Mouse (Mus musculus): ENCODE data around the gene Mettl22.

Gene Mettl22

DNA sequence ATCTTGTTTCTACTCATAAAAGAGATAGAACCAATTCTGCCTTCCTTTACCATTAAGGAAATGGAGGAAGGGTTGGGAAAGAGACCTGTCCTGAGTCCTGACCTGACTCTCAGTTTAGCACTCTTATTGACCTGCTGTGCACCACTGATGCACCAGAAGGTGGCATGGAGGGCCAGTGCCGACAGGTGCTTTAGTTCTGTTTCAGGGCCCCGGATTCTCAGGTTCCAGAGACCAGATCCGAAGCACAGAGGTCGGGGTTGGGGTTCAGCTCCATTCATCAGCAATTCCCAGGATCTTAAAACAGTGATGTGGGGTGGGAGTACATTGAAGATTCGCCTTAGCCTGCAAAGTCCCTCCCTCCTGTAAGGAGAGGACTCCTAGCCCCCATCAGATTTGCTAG is 42.2 kb downstream of the Mettl22 start:
- DNase-seq (ENCODE audit: low spot score) = no peak

DNA sequence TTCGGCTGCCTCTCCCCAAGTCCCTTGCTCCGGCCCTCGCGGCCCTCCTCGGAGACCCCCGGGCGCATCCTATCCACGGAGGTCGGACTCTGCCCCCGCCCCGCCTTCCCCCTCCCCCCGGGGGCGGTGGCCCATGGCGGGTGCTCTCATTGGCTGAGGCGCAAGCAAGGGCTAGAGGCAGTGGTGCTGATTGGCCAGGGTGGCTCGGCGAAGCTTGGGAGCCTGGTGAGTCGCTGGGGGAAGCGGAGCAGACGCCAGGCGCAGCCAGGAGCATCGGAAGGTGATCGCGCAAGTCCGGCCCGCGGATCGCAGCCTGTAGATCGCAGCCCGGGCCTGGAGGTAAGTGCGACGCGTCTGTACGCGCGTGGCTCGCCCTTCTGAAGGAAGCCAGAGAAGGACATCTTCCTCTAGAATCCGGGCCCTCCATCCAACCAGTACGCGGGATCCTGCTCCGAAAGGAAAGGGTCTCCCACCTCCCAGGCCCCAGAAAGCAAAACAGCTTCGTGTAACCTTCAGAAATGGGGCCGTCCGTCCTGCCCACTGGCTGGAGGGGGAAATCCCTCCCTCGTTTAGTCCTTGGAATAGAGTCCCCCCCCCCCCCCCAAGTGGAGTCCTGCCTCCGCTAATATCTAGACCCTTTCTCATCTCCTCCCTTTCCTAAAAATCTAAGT is 42.8 kb downstream of the Mettl22 start, which contains the start of gene Abat:
Gene Abat, plus strand, starts transcription at position 194 of the 671 bp plus-strand sequence.
- DNase-seq (ENCODE audit: low spot score) = peak; percentile 85

DNA sequence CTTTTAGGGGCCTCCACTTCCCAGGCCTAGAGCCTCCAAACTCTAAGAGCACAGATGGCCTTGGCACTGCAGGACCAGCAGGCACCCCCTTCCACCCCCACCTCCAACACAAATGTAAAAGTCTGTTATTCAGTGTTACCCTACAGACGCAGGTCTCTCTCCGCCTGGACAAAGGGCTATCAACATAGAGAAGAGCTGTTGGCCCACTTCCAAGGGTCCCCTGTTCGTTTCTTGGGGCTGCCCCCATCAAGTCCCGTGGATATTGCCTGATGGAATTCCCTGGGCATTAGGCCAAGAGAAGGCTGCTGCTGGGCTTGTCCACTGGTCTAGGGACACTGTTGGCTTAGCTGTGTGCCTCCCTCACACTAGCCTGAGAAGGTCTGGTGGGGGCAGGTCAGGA is 43.6 kb downstream of the Mettl22 start:
- no peak for DNase-seq (ENCODE audit: low spot score)

DNA sequence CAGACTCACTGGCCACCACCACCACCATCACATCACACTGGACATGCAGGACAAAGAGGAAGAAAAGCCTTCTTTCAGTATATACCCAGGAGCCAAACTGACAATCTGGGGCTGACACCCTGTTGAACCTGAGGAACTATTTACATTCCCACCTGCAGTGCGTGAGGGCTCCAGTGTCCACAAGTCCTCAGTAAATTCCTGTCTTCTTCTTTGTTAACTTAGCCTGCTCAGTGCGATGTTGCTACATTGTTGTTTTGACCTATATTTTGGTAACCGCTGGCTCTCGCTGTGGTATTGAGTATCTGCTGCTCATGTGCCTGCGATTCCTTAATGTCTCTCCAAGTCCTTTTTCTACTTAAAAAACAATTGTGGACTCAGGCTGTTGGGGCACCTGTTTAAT is 49.9 kb downstream of the Mettl22 start:
- no peak for DNase-seq (ENCODE audit: low spot score)

DNA sequence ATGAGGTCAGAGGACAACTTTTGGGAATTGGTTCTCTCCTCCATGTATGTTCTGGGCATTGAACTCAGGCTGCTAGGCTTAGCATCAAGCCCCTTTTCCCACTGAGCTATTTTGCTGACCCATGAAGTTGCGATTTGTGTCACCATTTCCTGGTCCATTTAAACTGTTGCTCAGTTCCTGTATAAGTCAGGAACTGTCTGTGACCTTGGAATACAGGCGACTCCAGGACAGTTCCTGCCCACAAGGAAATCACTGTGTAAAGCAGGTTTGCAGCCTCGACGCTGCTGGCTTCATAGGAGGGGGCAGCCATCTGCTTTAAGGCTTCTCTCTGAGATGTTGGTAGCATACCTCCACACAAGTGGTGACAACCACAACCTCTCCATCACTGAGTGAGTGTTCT is 50.7 kb downstream of the Mettl22 start:
- no peak for DNase-seq (ENCODE audit: low spot score)

DNA sequence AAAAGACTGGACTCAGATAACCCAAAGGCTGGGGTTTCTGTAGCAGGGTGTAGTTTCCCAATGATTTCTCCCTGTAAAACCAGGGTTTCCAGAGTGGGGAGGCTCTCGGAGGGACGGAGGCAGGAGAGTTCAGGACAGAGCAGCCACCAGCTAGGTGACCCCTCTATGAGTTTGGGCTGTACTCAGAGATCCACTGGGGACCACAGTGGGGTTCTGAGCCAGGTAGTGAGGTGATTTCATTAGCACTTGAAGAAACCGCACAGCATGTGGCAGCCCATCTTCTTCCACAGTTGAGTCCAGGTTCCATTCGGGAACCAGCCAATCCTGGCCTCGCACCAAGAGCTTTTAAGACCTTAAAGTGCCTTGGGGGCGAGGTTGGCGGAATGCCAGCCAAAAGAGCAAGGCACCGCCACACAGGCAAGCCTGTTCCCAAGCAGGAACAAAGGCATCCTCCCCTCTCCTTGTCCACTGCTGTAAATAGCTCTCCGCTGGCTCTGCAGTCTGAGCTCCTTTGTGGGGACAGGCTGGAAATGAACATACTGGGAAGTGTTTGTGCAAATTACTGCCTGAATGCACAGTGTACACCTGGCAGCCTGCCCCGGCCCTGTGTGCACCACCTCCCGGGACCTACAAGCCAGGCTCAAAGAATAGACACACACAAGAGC is 53.0 kb downstream of the Mettl22 start:
- peak; percentile 21 for DNase-seq (ENCODE audit: low spot score)

DNA sequence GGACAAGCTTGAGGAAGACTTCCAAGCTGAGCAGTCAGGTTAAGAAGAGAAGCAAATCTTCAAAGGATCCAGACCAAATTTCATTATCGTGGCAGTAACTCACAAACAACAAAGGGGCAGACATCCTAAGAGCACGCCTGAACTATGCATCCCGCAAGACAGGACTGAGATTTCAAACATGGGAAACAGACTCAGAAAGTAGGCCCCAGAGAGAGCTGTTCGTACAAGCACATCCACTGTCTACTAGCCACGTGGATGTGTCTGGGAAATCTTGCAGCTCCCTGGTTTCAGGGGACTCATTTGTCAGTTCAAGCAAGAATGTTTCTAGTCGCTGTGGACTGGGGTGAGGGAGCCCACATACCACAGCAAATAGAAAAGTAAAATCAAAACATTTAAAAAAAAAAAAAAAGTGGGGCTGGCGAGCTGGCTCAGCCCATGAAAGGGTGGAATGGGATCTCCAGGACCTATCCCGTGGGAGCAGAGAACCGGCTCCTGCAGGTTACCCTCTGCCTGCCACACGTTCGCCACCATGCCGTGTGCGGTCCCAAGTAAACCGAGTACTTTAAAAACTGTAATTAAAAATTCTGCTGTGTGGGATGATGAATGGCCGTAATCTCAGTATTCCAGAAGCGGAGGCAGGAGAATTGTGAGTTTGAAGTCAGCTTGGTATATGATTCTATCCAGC is 53.7 kb downstream of the Mettl22 start:
- no peak for DNase-seq (ENCODE audit: low spot score)

DNA sequence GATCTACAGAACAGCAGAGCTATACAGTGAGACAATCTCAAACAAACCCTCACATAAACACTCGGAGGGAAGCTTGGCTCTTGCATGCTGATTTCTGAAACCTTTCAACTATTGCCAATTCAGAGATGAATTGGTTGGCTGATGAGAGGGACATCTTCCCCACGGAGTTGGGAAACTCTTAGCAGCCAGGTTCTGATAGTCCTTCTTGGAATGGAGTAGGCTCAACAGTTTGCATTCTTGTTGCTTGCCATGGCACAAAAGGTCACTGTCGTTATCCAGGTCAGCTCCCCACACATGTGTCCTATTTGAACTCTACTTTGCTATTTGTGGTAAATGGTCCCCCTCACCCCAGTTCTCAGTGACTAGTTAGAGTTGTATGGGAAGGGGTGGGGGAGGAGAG is 54.7 kb downstream of the Mettl22 start:
- DNase-seq (ENCODE audit: low spot score) = no peak

DNA sequence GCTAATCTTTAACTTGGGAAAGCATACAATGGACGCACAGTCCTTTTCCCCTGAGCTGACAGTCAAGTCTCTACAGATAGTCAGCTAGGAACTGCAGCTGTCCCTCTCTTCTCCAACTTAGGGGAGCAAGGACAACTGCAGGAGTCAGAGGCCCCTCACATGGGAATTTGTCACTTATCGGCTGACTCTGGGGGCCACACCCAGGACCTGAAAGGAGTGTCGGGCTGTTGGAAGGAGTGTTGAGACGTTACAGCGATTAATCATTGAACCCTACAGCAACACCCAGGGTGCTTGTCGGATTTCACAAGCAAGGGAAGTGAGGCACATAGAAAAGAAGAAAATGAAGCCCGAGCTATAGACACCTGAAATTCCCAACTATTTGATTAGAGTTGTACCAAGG is 55.3 kb downstream of the Mettl22 start:
- no peak for DNase-seq (ENCODE audit: low spot score)

DNA sequence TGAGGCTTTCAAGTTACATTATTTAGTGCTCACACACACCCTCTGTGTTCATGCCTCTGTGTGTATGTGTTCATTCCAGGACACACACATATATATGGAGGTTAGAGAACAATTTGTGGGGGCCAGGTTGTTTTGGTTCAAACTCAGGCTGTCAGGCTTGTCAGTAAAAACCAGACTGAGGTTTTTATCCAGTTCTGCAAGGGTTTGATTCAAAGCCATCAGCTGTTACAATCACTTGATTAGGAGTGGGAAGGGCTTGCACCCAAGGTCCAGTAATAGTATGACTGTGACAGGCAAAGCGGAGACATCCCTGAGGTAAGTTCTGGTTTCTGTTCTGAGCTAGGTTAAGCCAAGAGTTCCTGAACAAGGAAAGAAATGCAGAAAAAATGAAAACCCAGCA is 58.8 kb downstream of the Mettl22 start:
- DNase-seq (ENCODE audit: low spot score) = no peak

DNA sequence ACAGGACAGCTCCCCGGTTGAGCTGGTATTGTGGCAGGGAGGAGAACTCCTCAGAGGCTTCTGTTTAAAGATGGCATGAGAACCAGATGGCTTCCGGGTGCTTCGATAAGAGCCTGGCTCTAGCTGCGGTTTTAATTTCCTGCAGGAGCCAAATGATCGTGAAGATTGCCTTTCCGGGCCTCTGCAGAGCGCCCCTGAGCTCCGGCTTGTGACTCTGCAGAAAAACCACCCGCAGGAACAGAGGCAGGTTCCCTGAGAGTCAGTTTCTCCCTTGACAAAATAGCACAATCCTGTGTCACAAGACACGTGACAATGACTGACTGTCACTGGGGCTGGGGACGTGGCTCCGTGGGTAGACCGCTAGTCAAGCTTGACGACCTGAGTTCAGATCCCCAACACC is 59.4 kb downstream of the Mettl22 start:
- DNase-seq (ENCODE audit: low spot score) = no peak

DNA sequence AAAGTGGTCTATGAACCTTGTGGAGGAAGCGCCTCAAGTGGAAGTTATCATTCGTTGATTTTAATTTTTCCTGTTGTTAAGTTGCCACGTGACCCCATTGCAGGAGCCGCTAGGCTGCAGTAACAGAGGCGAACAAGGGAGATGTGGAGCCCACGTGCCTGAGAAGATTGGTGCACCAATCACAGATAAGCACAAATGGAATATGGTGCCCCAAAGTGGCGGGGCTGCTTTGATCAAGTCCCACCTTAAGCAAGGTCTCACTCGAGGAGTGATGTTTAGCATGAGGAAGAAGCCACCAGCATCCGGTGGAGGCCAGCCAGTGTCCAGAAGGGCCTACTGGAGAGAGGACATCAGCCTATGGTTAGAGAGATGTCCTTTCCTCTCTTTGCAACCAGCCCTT is 61.9 kb downstream of the Mettl22 start:
- no peak for DNase-seq (ENCODE audit: low spot score)

DNA sequence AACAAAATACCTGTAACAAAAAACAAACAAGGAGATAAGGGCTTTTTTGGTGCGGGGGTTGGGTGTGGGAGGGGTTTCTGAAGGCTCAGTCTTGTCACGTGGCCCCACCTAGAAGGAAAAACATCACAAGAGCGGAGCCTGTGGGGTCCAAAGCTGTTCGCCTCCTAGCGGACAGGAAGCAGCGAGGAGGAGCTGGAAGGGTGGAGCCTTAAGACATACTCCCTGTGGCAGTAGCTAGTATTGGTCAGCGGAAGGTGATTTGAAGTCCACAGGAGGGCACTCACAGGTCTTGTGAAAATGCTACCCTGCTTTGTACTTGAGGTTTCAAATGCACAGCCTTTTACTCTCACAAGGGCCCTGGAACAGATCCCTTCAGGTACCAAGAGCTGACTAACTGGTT is 62.3 kb downstream of the Mettl22 start:
- no peak for DNase-seq (ENCODE audit: low spot score)

DNA sequence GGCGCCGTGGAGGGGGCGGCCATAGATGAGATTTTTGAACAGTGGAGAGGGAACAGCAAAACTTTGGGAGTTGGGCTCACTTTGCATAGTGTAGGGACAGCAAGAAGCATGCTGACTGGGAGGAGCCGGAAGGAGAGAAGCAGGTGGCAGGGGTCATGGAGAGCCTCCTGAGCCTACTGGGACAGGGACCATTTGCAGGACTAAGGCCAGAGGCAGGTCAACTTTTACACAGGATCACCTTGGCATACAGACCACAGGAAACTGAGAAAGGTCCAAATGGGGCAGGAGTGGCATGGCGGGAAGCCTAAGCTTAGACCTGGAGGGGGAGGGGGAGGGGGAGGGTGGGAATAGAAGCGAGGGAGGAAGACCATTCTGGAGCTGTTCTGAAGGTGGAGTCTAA is 62.9 kb downstream of the Mettl22 start:
- no peak for DNase-seq (ENCODE audit: low spot score)

DNA sequence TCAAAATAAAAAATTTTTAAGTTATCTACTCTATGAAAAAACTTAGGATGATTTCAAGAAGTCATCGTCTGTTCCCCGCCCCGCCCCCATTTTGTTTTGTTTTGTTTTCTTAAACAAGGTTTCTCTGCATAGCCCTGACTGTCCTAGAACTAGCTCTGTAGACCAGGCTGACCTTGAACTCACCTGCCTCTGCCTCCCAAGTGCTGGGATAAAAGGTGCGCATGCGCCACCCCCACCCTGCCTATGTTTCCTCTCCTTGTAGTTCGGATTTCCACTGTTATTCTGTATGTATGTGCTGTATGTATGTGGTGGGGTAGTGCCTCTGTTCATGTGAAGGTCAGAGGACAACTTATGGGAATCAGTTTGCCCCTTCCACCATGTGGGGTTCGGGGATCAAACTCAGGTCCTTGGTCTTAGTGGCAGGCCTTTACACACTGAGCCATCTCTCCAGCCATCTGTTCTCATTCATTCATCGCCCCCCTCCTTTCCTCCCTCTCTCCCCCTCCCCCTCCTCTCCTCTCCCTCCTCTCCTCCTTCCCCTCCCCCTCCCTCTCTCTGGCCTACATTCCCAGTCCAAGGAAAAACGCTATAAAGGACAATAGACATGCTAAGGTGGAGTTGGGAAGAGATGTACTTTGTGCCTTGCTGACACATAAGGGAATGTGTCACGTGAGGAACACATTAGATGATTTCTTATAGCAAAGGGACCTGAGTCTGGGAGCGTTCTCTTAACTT is 64.0 kb downstream of the Mettl22 start:
- no peak for DNase-seq (ENCODE audit: low spot score)

DNA sequence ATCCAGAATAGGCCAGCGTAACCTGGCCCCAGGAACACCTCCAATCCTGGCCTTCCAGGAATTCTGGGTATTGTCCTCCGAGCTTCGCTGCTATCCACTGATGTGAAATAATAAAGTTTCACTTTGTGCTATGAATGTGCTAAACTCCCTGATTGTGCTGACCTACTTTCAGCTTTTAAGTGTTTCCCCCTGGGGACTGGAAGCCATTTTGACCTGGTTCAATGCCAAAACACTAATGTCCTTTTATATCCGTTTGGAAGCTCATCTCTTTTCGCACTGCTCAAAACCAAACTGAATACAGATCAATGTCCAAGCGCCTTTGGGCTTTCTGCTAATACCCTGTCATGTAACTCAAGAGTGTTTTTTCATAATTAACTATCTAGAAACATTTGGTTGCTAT is 64.8 kb downstream of the Mettl22 start:
- DNase-seq (ENCODE audit: low spot score) = no peak

DNA sequence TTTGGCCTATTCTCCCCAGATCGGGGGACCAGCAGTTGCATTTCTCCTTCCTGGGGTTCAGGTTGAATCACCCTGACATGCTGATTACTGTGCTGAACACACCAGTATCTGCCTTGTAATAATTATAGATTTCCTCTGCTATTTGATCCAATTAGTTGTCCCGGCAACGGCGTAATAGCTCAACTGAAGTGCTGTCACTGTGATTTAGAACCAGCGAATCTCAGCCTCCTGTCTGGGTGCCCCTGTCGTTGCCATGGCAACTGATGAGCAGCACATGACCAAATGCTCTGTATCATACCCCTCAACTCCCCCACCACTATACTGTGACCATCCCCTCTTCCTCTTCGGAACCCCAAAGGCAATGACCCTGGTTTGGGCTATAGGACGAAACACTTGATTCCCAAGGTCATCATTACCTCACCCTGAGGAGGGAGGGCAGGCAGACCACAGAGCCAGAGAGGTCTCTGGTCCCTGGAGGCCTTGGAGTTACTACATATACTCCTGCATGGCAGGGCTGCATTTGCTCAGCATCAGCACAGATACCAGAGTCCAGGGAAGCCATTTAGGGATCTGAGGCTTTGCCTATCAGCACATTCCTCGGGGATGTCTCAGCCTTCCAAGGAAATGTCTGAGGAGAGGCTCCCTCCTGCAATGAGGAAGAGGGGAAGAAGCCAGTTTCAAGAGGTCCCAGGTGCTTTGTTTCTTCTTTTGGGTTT is 68.7 kb downstream of the Mettl22 start:
- no peak for DNase-seq (ENCODE audit: low spot score)
